Mouse (Mus musculus): ENCODE results near the gene Ciapin1. TPM values are rescaled to one million over a fixed set of nuclear protein-coding genes. Genes with fewer than 3 reads are reported as not detected.
"Not testable (repeated sequence)": the region's sequence is repeated elsewhere in the genome, so short reads cannot be mapped to it uniquely, and the experiment has no call there.

Gene Ciapin1
- polyA plus RNA-seq, 2 experiments: 55.2 to 84.3 TPM

- Histone ChIP-seq H3K27me3 (ENCODE audit: control insufficient read depth, insufficient read depth, low read length) (no peaks in the 10 kb centered on the region), H3K9ac (ENCODE audit: low read depth, low read length, severe bottlenecking) (0 out of 2 replicates have a peak overlapping the region, but pooled peaks have one; percentile 93), H3K4me1 (ENCODE audit: control insufficient read depth, insufficient read depth, low read length) (peaks cover 8% of the 10 kb centered on the region; the same call in 1 of the 2 replicates), H3K4me2 (replicated peaks; ENCODE audit: low read depth, low read length, severe bottlenecking) (peak overlapping the region; percentile 66), H3K9me3 (ENCODE audit: control insufficient read depth, low read length) (no peaks in the 10 kb centered on the region), H3K27ac (replicated peaks; ENCODE audit: low read depth, low read length) (no peak overlapping the region), H3K36me3 (ENCODE audit: control insufficient read depth, insufficient read depth, low read length) (peaks cover 3% of the 10 kb centered on the region), H3K4me3 (replicated peaks; ENCODE audit: low read length) (no peak overlapping the region)
- DNase-seq (ENCODE audit: low spot score) (no peak), ATAC-seq (ENCODE audit: low FRiP score, low read depth) (no peak)
- TF ChIP-seq POLR2A (IDR thresholded peaks at IDR 0.05; ENCODE audit: borderline replicate concordance, extremely low read depth, insufficient read depth, insufficient read length): no peak
- WGBS: 67% methylated on average over 11 of the region's 11 CpGs
Observed at GRCm38 (mm10) chr8:94836456-94837240, 1.5 kb downstream of the Ciapin1 start.

GRCm38 (mm10) chr8:94835751-94836150 lies 2.4 kb downstream of the Ciapin1 start:
- H3K27me3 ChIP-seq (ENCODE audit: control insufficient read depth, insufficient read depth, low read length); H3K4me1 ChIP-seq (ENCODE audit: control insufficient read depth, insufficient read depth, low read length); H3K9ac ChIP-seq (ENCODE audit: low read depth, low read length, severe bottlenecking); H3K4me2 ChIP-seq (replicated peaks; ENCODE audit: low read depth, low read length, severe bottlenecking); H3K4me3 ChIP-seq (replicated peaks; ENCODE audit: low read length); H3K36me3 ChIP-seq (ENCODE audit: control insufficient read depth, insufficient read depth, low read length); ATAC-seq (ENCODE audit: low FRiP score, low read depth); H3K27ac ChIP-seq (replicated peaks; ENCODE audit: low read depth, low read length); DNase-seq (ENCODE audit: low spot score); H3K9me3 ChIP-seq (ENCODE audit: control insufficient read depth, low read length): not testable (repeated sequence)
- WGBS: 95% methylated on average over 13 of the region's 13 CpGs

- H3K27me3 ChIP-seq (ENCODE audit: control insufficient read depth, insufficient read depth, low read length); H3K4me2 ChIP-seq (replicated peaks; ENCODE audit: low read depth, low read length, severe bottlenecking); ATAC-seq (ENCODE audit: low FRiP score, low read depth); H3K4me3 ChIP-seq (replicated peaks; ENCODE audit: low read length); H3K4me1 ChIP-seq (ENCODE audit: control insufficient read depth, insufficient read depth, low read length); H3K9me3 ChIP-seq (ENCODE audit: control insufficient read depth, low read length); H3K27ac ChIP-seq (replicated peaks; ENCODE audit: low read depth, low read length); H3K9ac ChIP-seq (ENCODE audit: low read depth, low read length, severe bottlenecking); DNase-seq (ENCODE audit: low spot score): not testable (repeated sequence)
- H3K36me3 ChIP-seq (ENCODE audit: control insufficient read depth, insufficient read depth, low read length): peaks cover 16% of the 10 kb centered on the region
- WGBS: 78% methylated on average over 7 of the region's 7 CpGs
Observed at GRCm38 (mm10) chr8:94833901-94834405, 4.2 kb downstream of the Ciapin1 start.

- no peak overlapping the region for H3K9ac ChIP-seq (ENCODE audit: low read depth, low read length, severe bottlenecking)
- peaks cover 56% of the 10 kb centered on the region for H3K36me3 ChIP-seq (ENCODE audit: control insufficient read depth, insufficient read depth, low read length)
- ATAC-seq (ENCODE audit: low FRiP score, low read depth): no peak
- 87% methylated on average over 6 of the region's 6 CpGs for WGBS
- H3K27ac ChIP-seq (replicated peaks; ENCODE audit: low read depth, low read length): no peak overlapping the region
- no peak overlapping the region for H3K4me3 ChIP-seq (replicated peaks; ENCODE audit: low read length)
- no peaks in the 10 kb centered on the region for H3K9me3 ChIP-seq (ENCODE audit: control insufficient read depth, low read length)
- no peak overlapping the region for H3K4me2 ChIP-seq (replicated peaks; ENCODE audit: low read depth, low read length, severe bottlenecking)
- no peak for DNase-seq (ENCODE audit: low spot score)
- TF ChIP-seq POLR2A (IDR thresholded peaks at IDR 0.05; ENCODE audit: borderline replicate concordance, extremely low read depth, insufficient read depth, insufficient read length): no peak
- no peaks in the 10 kb centered on the region for H3K27me3 ChIP-seq (ENCODE audit: control insufficient read depth, insufficient read depth, low read length)
- H3K4me1 ChIP-seq (ENCODE audit: control insufficient read depth, insufficient read depth, low read length): no peaks in the 10 kb centered on the region
Observed at GRCm38 (mm10) chr8:94828284-94828683, 9.9 kb downstream of the Ciapin1 start.

GRCm38 (mm10) chr8:94826210-94826609 lies 11.9 kb downstream of the Ciapin1 start:
- 94% methylated on average over 5 of the region's 5 CpGs for WGBS
- TF ChIP-seq POLR2A (IDR thresholded peaks at IDR 0.05; ENCODE audit: borderline replicate concordance, extremely low read depth, insufficient read depth, insufficient read length): no peak
- Histone ChIP-seq H3K4me1 (ENCODE audit: control insufficient read depth, insufficient read depth, low read length) (no peaks in the 10 kb centered on the region), H3K4me3 (replicated peaks; ENCODE audit: low read length) (no peak overlapping the region), H3K4me2 (replicated peaks; ENCODE audit: low read depth, low read length, severe bottlenecking) (no peak overlapping the region), H3K9me3 (ENCODE audit: control insufficient read depth, low read length) (no peaks in the 10 kb centered on the region), H3K27me3 (ENCODE audit: control insufficient read depth, insufficient read depth, low read length) (no peaks in the 10 kb centered on the region), H3K36me3 (ENCODE audit: control insufficient read depth, insufficient read depth, low read length) (peaks cover 62% of the 10 kb centered on the region), H3K27ac (replicated peaks; ENCODE audit: low read depth, low read length) (no peak overlapping the region), H3K9ac (ENCODE audit: low read depth, low read length, severe bottlenecking) (no peak overlapping the region)
- DNase-seq (ENCODE audit: low spot score) (no peak), ATAC-seq (ENCODE audit: low FRiP score, low read depth) (no peak)
